Mouse (Mus musculus) MEL (cell line): Measurements from ENCODE around the gene Olfr221. TPM values are rescaled to one million over a fixed set of nuclear protein-coding genes. Genes with fewer than 3 reads are reported as not detected.

Experiments
- DNase-seq: peaks from one replicate; pipeline ENCODE4 v3.0.0; 2011; ENCODE audit warnings: low read depth, low spot score
- H3K27ac ChIP-seq: 2 replicates; pipeline ENCODE4 v1.5.1; 2012; ENCODE audit warnings: low read depth, mild to moderate bottlenecking, control low read depth, low read length, moderate library complexity; ENCODE audit not compliant: control insufficient read depth
- H3K27me3 ChIP-seq, 2 experiments: fragments of 150-350 bp in 1 of 2; sonication (generic) in 1 of 2; 2 replicates each; pipeline ENCODE4 v1.6.1; 2012; ENCODE audit warnings: low read length in 2 of 2, mild to moderate bottlenecking in 2 of 2, improper control_type of control experiment in 1 of 2, moderate library complexity in 1 of 2; ENCODE audit not compliant: insufficient read depth in 2 of 2, control insufficient read depth in 1 of 2
- H3K36me3 ChIP-seq, 2 experiments: 2 replicates each; pipeline ENCODE4 v1.6.1; 2012 to 2014; ENCODE audit warnings: low read length in 2 of 2, improper control_type of control experiment in 1 of 2, inconsistent platforms in 1 of 2, mild to moderate bottlenecking in 1 of 2; ENCODE audit not compliant: insufficient read depth in 2 of 2, control insufficient read depth in 1 of 2
- H3K4me1 ChIP-seq, 2 experiments: fragments of 150-350 bp in 1 of 2; sonication (generic) in 1 of 2; 2 replicates each; pipeline ENCODE4 v1.6.1; 2012; ENCODE audit warnings: low read length in 2 of 2, improper control_type of control experiment in 1 of 2, mild to moderate bottlenecking in 1 of 2; ENCODE audit not compliant: insufficient read depth in 2 of 2, control insufficient read depth in 1 of 2
- H3K4me3 ChIP-seq, 2 experiments: fragments of 150-350 bp in 1 of 2; sonication (generic) in 1 of 2; 2 replicates each; pipeline ENCODE4 v1.5.1; 2012; ENCODE audit warnings: low read depth in 2 of 2, low read length in 2 of 2, mild to moderate bottlenecking in 2 of 2, moderate library complexity in 2 of 2, control low read depth in 1 of 2, improper control_type of control experiment in 1 of 2; ENCODE audit not compliant: control insufficient read depth in 1 of 2, insufficient read depth in 1 of 2
- H3K79me2 ChIP-seq: 2 replicates; pipeline ENCODE4 v1.6.1; 2012; ENCODE audit warnings: mild to moderate bottlenecking, low read length, moderate library complexity; ENCODE audit not compliant: control insufficient read depth, poor library complexity, insufficient read depth
- H3K9ac ChIP-seq: 2 replicates; pipeline ENCODE4 v1.6.1; 2012; ENCODE audit warnings: low read depth, mild to moderate bottlenecking, control low read depth, low read length, moderate library complexity; ENCODE audit not compliant: control insufficient read depth, poor library complexity, severe bottlenecking
- H3K9me3 ChIP-seq: fragments of 150-350 bp; sonication (generic); replicated peaks from 2 replicates; pipeline ENCODE4 v1.6.1; 2012; ENCODE audit warnings: mild to moderate bottlenecking, low read length, improper control_type of control experiment, moderate library complexity; ENCODE audit not compliant: insufficient read depth
- BHLHE40 ChIP-seq: IDR thresholded peaks from 2 replicates; pipeline ENCODE4 v1.6.1; 2012; ENCODE audit warnings: low read depth, mild to moderate bottlenecking, inconsistent platforms, low read length, improper control_type of control experiment, borderline replicate concordance
- EP300 ChIP-seq, 2 experiments: IDR thresholded peaks; 2 replicates each; pipeline ENCODE4 v1.6.1; 2011; ENCODE audit warnings: improper control_type of control experiment in 2 of 2, low read length in 2 of 2, low read depth in 1 of 2, mild to moderate bottlenecking in 1 of 2
- GABPA ChIP-seq: IDR thresholded peaks from 2 replicates; pipeline ENCODE4 v1.6.1; 2012; ENCODE audit warnings: low read depth, mild to moderate bottlenecking, inconsistent platforms, low read length, improper control_type of control experiment, moderate library complexity
- HCFC1 ChIP-seq: IDR thresholded peaks from 2 replicates; pipeline ENCODE4 v1.6.1; 2012; ENCODE audit warnings: low read depth, mild to moderate bottlenecking, inconsistent platforms, low read length, improper control_type of control experiment, moderate library complexity
- MXI1 ChIP-seq: IDR thresholded peaks from 2 replicates; pipeline ENCODE4 v1.6.1; 2011; ENCODE audit warnings: mild to moderate bottlenecking, low read depth, low read length, improper control_type of control experiment
- MYC ChIP-seq: IDR thresholded peaks from 2 replicates; pipeline ENCODE4 v1.6.1; 2011; ENCODE audit warnings: low read depth, mild to moderate bottlenecking, low read length, improper control_type of control experiment, moderate library complexity
- NELFE ChIP-seq: IDR thresholded peaks from 2 replicates; pipeline ENCODE4 v1.6.1; 2011; ENCODE audit warnings: low read depth, low read length, improper control_type of control experiment
- NRF1 ChIP-seq: IDR thresholded peaks from 2 replicates; pipeline ENCODE4 v1.6.1; 2014; ENCODE audit warnings: low read depth, mild to moderate bottlenecking, inconsistent platforms, low read length, improper control_type of control experiment, moderate library complexity; ENCODE audit not compliant: poor library complexity, insufficient read depth, severe bottlenecking
- POLR2A ChIP-seq, 2 experiments: IDR thresholded peaks; 2 replicates each; pipeline ENCODE4 v1.6.1; 2011 to 2012; ENCODE audit warnings: low read length in 2 of 2, mild to moderate bottlenecking in 2 of 2, control low read depth in 1 of 2, improper control_type of control experiment in 1 of 2, low read depth in 1 of 2, moderate library complexity in 1 of 2; ENCODE audit not compliant: control insufficient read depth in 1 of 2, insufficient read depth in 1 of 2, poor library complexity in 1 of 2
- RAD21 ChIP-seq: IDR thresholded peaks from 2 replicates; pipeline ENCODE4 v1.6.1; 2011; ENCODE audit warnings: mild to moderate bottlenecking, low read depth, low read length, improper control_type of control experiment
- RCOR1 ChIP-seq: IDR thresholded peaks from 2 replicates; pipeline ENCODE4 v1.6.1; 2012; ENCODE audit warnings: low read depth, mild to moderate bottlenecking, inconsistent platforms, low read length, improper control_type of control experiment
- SIN3A ChIP-seq: IDR thresholded peaks from 2 replicates; pipeline ENCODE4 v1.6.1; 2012; ENCODE audit warnings: low read length, improper control_type of control experiment, inconsistent platforms
- SMC3 ChIP-seq: IDR thresholded peaks from 2 replicates; pipeline ENCODE4 v1.6.1; 2011; ENCODE audit warnings: low read depth, low read length, improper control_type of control experiment
- TBP ChIP-seq: IDR thresholded peaks from 2 replicates; pipeline ENCODE4 v1.8.0; 2011; ENCODE audit warnings: low read depth, low read length, improper control_type of control experiment
- UBTF ChIP-seq: IDR thresholded peaks from 2 replicates; pipeline ENCODE4 v1.6.1; 2012; ENCODE audit warnings: low read depth, mild to moderate bottlenecking, inconsistent platforms, low read length, improper control_type of control experiment, moderate library complexity, borderline replicate concordance; ENCODE audit not compliant: insufficient read depth
- ZC3H11A ChIP-seq: IDR thresholded peaks from 2 replicates; pipeline ENCODE4 v1.6.1; 2012; ENCODE audit warnings: low read depth, mild to moderate bottlenecking, inconsistent platforms, low read length, improper control_type of control experiment
- ZKSCAN1 ChIP-seq: IDR thresholded peaks from 2 replicates; pipeline ENCODE4 v1.6.1; 2012; ENCODE audit warnings: low read depth, mild to moderate bottlenecking, inconsistent platforms, low read length, improper control_type of control experiment, moderate library complexity
- polyA plus RNA-seq, 2 experiments: library from polyadenylated mRNA; stranded (reverse) in 1 of 2; unstranded in 1 of 2; fragments of >175 nt in 1 of 2; fragments of >200 nt in 1 of 2; gene quantifications; 2 replicates each; pipeline versions ENCODE4 v1.2.1 to v1.2.4; 2012; ENCODE audit warnings: low replicate concordance in 2 of 2, low read depth in 1 of 2; ENCODE audit not compliant: insufficient read length in 2 of 2, insufficient read depth in 1 of 2, missing spikeins in 1 of 2
- total RNA-seq: library from RNA; depleted of rRNA; stranded (reverse); fragments of 300-350 nt; gene quantifications from 2 replicates; pipeline ENCODE4 v1.2.3, GENCODE M21; 2012

The Olfr221 gene
- total and polyA plus RNA-seq, 3 experiments = not detected

- Histone ChIP-seq H3K4me3 (no peak overlapping the region), H3K9me3 (no peaks in the 10 kb centered on the region), H3K27me3 (no peaks in the 10 kb centered on the region), H3K36me3 (no peaks in the 10 kb centered on the region; a peak in 1 of 4 replicates), H3K9ac (no peak overlapping the region), H3K4me1 (0 out of 4 replicates have a peak, but pooled peaks cover 0 to 3% of the 10 kb centered on the region in 2 experiments), H3K79me2 (no peaks in the 10 kb centered on the region), H3K27ac (no peak overlapping the region)
- no peak for DNase-seq
- no peak for TF ChIP-seq UBTF
- TF ChIP-seq MYC = no peak
- no peak for TF ChIP-seq SIN3A
- TF ChIP-seq HCFC1 = no peak
- no peak for TF ChIP-seq RCOR1
- no peak for TF ChIP-seq GABPA
- TF ChIP-seq NELFE = no peak
- TF ChIP-seq SMC3 = no peak
- no peak for TF ChIP-seq ZKSCAN1
- TF ChIP-seq MXI1 = no peak
- TF ChIP-seq EP300 (IDR thresholded peaks at IDR 0.05; ENCODE audit: low read depth in 1 of 2, low read length in 2 of 2) = no peak
- TF ChIP-seq RAD21 = no peak
- no peak for TF ChIP-seq ZC3H11A
- TF ChIP-seq TBP = no peak
Measured at GRCm38 (mm10) chr14:51997483-51997882, 44.8 kb downstream of the Olfr221 start.

DNA sequence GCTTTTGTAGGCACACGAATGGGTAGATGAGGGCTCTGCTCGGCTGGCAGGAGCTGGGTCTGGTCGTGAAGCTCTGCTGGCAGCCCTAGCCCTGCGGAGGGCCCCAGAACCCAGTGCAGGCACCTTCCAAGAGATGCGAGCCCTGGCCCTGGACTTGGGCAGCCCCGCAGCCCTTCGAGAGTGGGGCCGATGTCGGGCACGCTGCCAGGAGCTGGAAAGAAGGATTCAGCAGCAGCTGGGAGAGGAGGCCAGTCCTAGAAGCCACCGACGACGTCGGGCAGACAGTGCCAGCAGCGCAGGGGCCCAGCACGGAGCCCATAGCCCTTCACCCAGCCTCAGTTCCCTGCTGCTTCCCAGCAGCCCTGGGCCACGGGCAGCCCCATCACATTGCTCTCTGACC, 45.4 kb downstream of the Olfr221 start:
- no peaks in the 10 kb centered on the region for H3K79me2 ChIP-seq
- H3K36me3 ChIP-seq = no peaks in the 10 kb centered on the region; a peak in 1 of 4 replicates
- no peaks in the 10 kb centered on the region for H3K9me3 ChIP-seq
- 0 out of 4 replicates have a peak, but pooled peaks cover 0 to 3% of the 10 kb centered on the region in 2 experiments for H3K4me1 ChIP-seq
- no peak overlapping the region for H3K4me3 ChIP-seq
- no peak for DNase-seq
- TF ChIP-seq SMC3 (no peak), POLR2A (IDR thresholded peaks at IDR 0.05; ENCODE audit: control insufficient read depth in 1 of 2, insufficient read depth in 1 of 2, low read depth in 1 of 2, low read length in 2 of 2, poor library complexity in 1 of 2) (no peak), GABPA (no peak), BHLHE40 (no peak), NRF1 (no peak)
- H3K27ac ChIP-seq = no peak overlapping the region
- H3K27me3 ChIP-seq = no peaks in the 10 kb centered on the region
- no peak overlapping the region for H3K9ac ChIP-seq
